Mouse (Mus musculus) neural tube, embryonic 14.5 days (tissue): ENCODE measurements around the gene Maml3. TPM values are rescaled to one million over a fixed set of nuclear protein-coding genes. Genes with fewer than 3 reads are reported as not detected.
A peak's percentile ranks its signal among the peaks of the same experiment; 100 is the strongest.

Source experiments
- ATAC-seq: fragments of 200-750 bp; cut with Nextera tagmentation; 2 replicates; pipeline ENCODE4 v1.8.0; 2017; ENCODE audit warnings: low read depth, mild to moderate bottlenecking, moderate TSS enrichment, moderate library complexity
- H3K27ac ChIP-seq: fragments of 300-500 bp; sonication (generic); 2 replicates; pipeline ENCODE4 v1.5.1; 2014; ENCODE audit warnings: low read depth, mild to moderate bottlenecking, control low read depth, low read length, moderate library complexity, mixed read lengths
- H3K27me3 ChIP-seq: fragments of 300-500 bp; sonication (generic); 2 replicates; pipeline ENCODE4 v1.6.1; 2014; ENCODE audit warnings: low read length; ENCODE audit not compliant: control insufficient read depth, insufficient read depth
- H3K36me3 ChIP-seq: fragments of 300-500 bp; sonication (generic); 2 replicates; pipeline ENCODE4 v1.6.1; 2014; ENCODE audit warnings: low read length, mixed read lengths; ENCODE audit not compliant: control insufficient read depth, insufficient read depth
- H3K4me1 ChIP-seq: fragments of 300-500 bp; sonication (generic); 2 replicates; pipeline ENCODE4 v1.6.1; 2014; ENCODE audit warnings: low read length; ENCODE audit not compliant: control insufficient read depth, insufficient read depth
- H3K4me2 ChIP-seq: fragments of 300-500 bp; sonication (generic); 2 replicates; pipeline ENCODE4 v1.6.1; 2014; ENCODE audit warnings: mild to moderate bottlenecking, low read depth, low read length, control low read depth
- H3K4me3 ChIP-seq: fragments of 300-500 bp; sonication (generic); 2 replicates; pipeline ENCODE4 v1.5.1; 2014; ENCODE audit warnings: low read depth, low read length, control low read depth, mixed read lengths
- H3K9ac ChIP-seq: fragments of 300-500 bp; sonication (generic); replicated peaks from 2 replicates; pipeline ENCODE4 v1.6.1; 2014; ENCODE audit warnings: low read depth, mild to moderate bottlenecking, control low read depth, low read length, mixed read lengths
- H3K9me3 ChIP-seq: fragments of 300-500 bp; sonication (generic); 2 replicates; pipeline ENCODE4 v1.6.1; 2016; ENCODE audit warnings: low read length; ENCODE audit not compliant: control insufficient read depth
- WGBS: fragments of 180-500 bp; shearing (Covaris S2); extraction: QIAGEN DNeasy Blood & Tissue Kit; methylation state at CpG from one replicate; pipeline ENCODE4 v1.1.7; 2014; 5-methylcytosine and 5-hydroxymethylcytosine counted together
- polyA plus RNA-seq: library from polyadenylated mRNA; unstranded; fragments of >200 nt; fragmentation: Nextera tagmentation; extraction: Ambion mirVana; gene quantifications from 2 replicates; pipeline ENCODE4 v1.2.1, GENCODE M21; 2014

The Maml3 gene
- polyA plus RNA-seq, 1 experiment from 2014 or later, result 8.2 TPM

- no peaks in the 10 kb centered on the region for H3K9me3 ChIP-seq
- no peaks in the 10 kb centered on the region for H3K27me3 ChIP-seq
- no peak overlapping the region for H3K27ac ChIP-seq
- peak; percentile 65 for ATAC-seq
- H3K4me2 ChIP-seq, result no peak overlapping the region
- 48% methylated on average over 8 of the region's 8 CpGs for WGBS
- no peaks in the 10 kb centered on the region for H3K36me3 ChIP-seq
- H3K9ac ChIP-seq, result no peak overlapping the region
- H3K4me1 ChIP-seq, result peaks cover 16% of the 10 kb centered on the region; the same call in 1 of the 2 replicates
- no peak overlapping the region for H3K4me3 ChIP-seq
Measured at GRCm38 (mm10) chr3:52061472-52062388, 43.1 kb downstream of the Maml3 start.

- H3K36me3 ChIP-seq, result no peaks in the 10 kb centered on the region
- no peak overlapping the region for H3K27ac ChIP-seq
- 98% methylated on average over 7 of the region's 7 CpGs for WGBS
- H3K4me2 ChIP-seq, result no peak overlapping the region
- H3K27me3 ChIP-seq, result no peaks in the 10 kb centered on the region
- ATAC-seq, result no peak
- H3K9ac ChIP-seq, result no peak overlapping the region
- no peaks in the 10 kb centered on the region for H3K9me3 ChIP-seq
- H3K4me1 ChIP-seq, result peaks cover 16% of the 10 kb centered on the region; the same call in 1 of the 2 replicates
- no peak overlapping the region for H3K4me3 ChIP-seq
Measured at GRCm38 (mm10) chr3:52060886-52061285, 44.0 kb downstream of the Maml3 start.

- H3K9ac ChIP-seq, result no peak overlapping the region
- no peak overlapping the region for H3K27ac ChIP-seq
- no peaks in the 10 kb centered on the region for H3K27me3 ChIP-seq
- ATAC-seq, result no peak
- H3K4me1 ChIP-seq, result peaks cover 11% of the 10 kb centered on the region; the same call in 1 of the 2 replicates
- H3K9me3 ChIP-seq, result no peaks in the 10 kb centered on the region
- no peak overlapping the region for H3K4me3 ChIP-seq
- WGBS, result 72% methylated on average over 2 of the region's 2 CpGs
- H3K4me2 ChIP-seq, result no peak overlapping the region
- no peaks in the 10 kb centered on the region for H3K36me3 ChIP-seq
Measured at GRCm38 (mm10) chr3:52051801-52052200, 53.1 kb downstream of the Maml3 start.

- Histone ChIP-seq H3K27me3 (no peaks in the 10 kb centered on the region), H3K4me2 (no peak overlapping the region), H3K4me3 (no peak overlapping the region), H3K27ac (no peak overlapping the region), H3K36me3 (no peaks in the 10 kb centered on the region), H3K4me1 (peaks cover 42% of the 10 kb centered on the region), H3K9ac (no peak overlapping the region), H3K9me3 (no peaks in the 10 kb centered on the region)
- ATAC-seq, result no peak
- WGBS, result 85% methylated on average over 14 of the region's 14 CpGs
Measured at GRCm38 (mm10) chr3:52048082-52048481, 56.8 kb downstream of the Maml3 start.

- Histone ChIP-seq H3K4me3 (no peak overlapping the region), H3K4me2 (peak overlapping the region; percentile 57; the same call in 1 of the 2 replicates), H3K27ac (peak overlapping the region; percentile 92), H3K4me1 (peaks cover 42% of the 10 kb centered on the region), H3K9me3 (no peaks in the 10 kb centered on the region), H3K36me3 (no peaks in the 10 kb centered on the region), H3K27me3 (no peaks in the 10 kb centered on the region), H3K9ac (peak overlapping the region; percentile 62)
- no peak for ATAC-seq
- WGBS, result 75% methylated on average over 8 of the region's 8 CpGs
Measured at GRCm38 (mm10) chr3:52047537-52047936, 57.3 kb downstream of the Maml3 start.

- WGBS, result 0% methylated on average over 13 of the region's 13 CpGs
- Histone ChIP-seq H3K36me3 (no peaks in the 10 kb centered on the region), H3K27me3 (no peaks in the 10 kb centered on the region), H3K27ac (peak overlapping the region; percentile 92), H3K4me1 (peaks cover 42% of the 10 kb centered on the region), H3K4me3 (peak overlapping the region; percentile 28), H3K9ac (peak overlapping the region; percentile 62), H3K4me2 (peak overlapping the region; percentile 57), H3K9me3 (no peaks in the 10 kb centered on the region)
- peak; percentile 81 for ATAC-seq
Measured at GRCm38 (mm10) chr3:52046895-52047372, 57.9 kb downstream of the Maml3 start.

GRCm38 (mm10) chr3:52046027-52046700 lies 58.7 kb downstream of the Maml3 start:
- 4% methylated on average over 20 of the region's 20 CpGs for WGBS
- Histone ChIP-seq H3K9me3 (no peaks in the 10 kb centered on the region), H3K4me3 (peak overlapping the region; percentile 28), H3K9ac (peak overlapping the region; percentile 62), H3K36me3 (no peaks in the 10 kb centered on the region), H3K4me1 (peaks cover 42% of the 10 kb centered on the region), H3K4me2 (peak overlapping the region; percentile 57), H3K27ac (peak overlapping the region; percentile 92), H3K27me3 (no peaks in the 10 kb centered on the region)
- peak; percentile 77 for ATAC-seq

- Histone ChIP-seq H3K4me3 (no peak overlapping the region), H3K9ac (peak overlapping the region; percentile 42), H3K4me2 (peak overlapping the region; percentile 57), H3K27me3 (no peaks in the 10 kb centered on the region), H3K27ac (peak overlapping the region; percentile 92), H3K9me3 (no peaks in the 10 kb centered on the region), H3K4me1 (peaks cover 42% of the 10 kb centered on the region), H3K36me3 (no peaks in the 10 kb centered on the region)
- ATAC-seq, result no peak
- WGBS, result 9% methylated on average over 6 of the region's 6 CpGs
Measured at GRCm38 (mm10) chr3:52045221-52045641, 59.6 kb downstream of the Maml3 start.
